8 mouse cellular contexts compared by ENCODE assay signal in the genomic region with DNA sequence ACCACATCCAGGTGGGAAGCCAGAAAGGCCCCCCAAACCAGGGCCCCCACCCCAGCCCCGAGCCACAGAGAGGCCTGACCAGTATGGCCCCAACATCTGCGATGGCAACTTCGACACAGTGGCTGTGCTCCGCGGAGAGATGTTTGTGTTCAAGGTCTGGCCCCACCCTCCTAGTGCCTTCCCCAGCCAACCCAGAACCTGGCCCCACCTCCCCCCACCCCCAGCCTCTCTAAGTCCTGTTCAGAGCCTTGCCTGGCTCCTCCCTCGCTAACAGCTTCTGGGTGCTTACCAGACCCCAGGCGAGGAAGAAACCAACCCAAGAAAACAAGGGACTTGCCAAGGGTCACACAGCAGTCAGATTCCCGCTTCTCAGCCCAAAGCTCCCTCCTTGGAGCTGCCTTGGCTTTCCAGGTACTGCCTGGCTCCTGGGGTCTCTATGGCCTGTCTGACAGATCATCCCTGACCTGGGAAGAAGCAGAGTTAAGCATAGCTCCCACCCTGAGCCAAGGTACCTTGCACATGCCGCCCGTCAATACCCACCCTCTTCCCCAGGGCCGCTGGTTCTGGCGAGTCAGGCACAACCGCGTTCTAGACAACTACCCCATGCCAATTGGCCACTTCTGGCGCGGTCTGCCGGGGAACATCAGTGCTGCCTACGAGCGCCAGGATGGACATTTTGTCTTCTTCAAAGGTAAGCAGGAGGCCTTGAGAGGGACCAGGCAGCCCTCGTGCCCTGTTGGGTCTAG. TPM values are rescaled to one million over a fixed set of nuclear protein-coding genes. Genes with fewer than 3 reads are reported as not detected.
A peak's percentile ranks its signal among the peaks of the same experiment; 100 is the strongest.
DNase-seq lines count a peak whose midpoint lies in the region; ATAC-seq lines count a peak whose summit lies in the region.

No protein-coding gene starts in this region.

- H3K9me3 ChIP-seq in hindbrain, embryonic 12.5 days (replicated peaks), result no peaks in the 10 kb centered on the region
- no peaks in the 10 kb centered on the region for H3K9me3 ChIP-seq in hindbrain, embryonic 16.5 days (ENCODE audit: control insufficient read depth, low read length)
- H3K9me3 ChIP-seq in limb, embryonic 11.5 days (ENCODE audit: control insufficient read depth, low read length), result no peaks in the 10 kb centered on the region
- no peaks in the 10 kb centered on the region for H3K9me3 ChIP-seq in stomach, embryonic 16.5 days (replicated peaks; ENCODE audit: control insufficient read depth, low read length)
- H3K9me3 ChIP-seq in midbrain, embryonic 15.5 days, result no peaks in the 10 kb centered on the region

- DNase-seq in ZHBTc4 (ENCODE audit: low read depth, low spot score), result peak; percentile 94
- DNase-seq in limb, embryonic 11.5 days (ENCODE audit: low spot score), result peak; percentile 57
- no peak for DNase-seq in ovary, postnatal 36 days (ENCODE audit: low spot score)
- DNase-seq in left cerebral cortex, adult 11 months (ENCODE audit: low spot score), result no peak

- H3K4me1 ChIP-seq in hindbrain, embryonic 12.5 days, result 0 out of 2 replicates have a peak, but pooled peaks cover 2% of the 10 kb centered on the region
- H3K4me1 ChIP-seq in hindbrain, embryonic 16.5 days (ENCODE audit: control insufficient read depth, insufficient read depth, low read depth, low read length), result no peaks in the 10 kb centered on the region
- peaks cover 6% of the 10 kb centered on the region; the same call in 1 of the 2 replicates for H3K4me1 ChIP-seq in limb, embryonic 11.5 days (ENCODE audit: control insufficient read depth, insufficient read depth, low read length)
- H3K4me1 ChIP-seq in stomach, embryonic 16.5 days (ENCODE audit: control insufficient read depth, insufficient read depth, low read length), result peaks cover 18% of the 10 kb centered on the region
- H3K4me1 ChIP-seq in midbrain, embryonic 15.5 days, result no peaks in the 10 kb centered on the region

- ATAC-seq in hindbrain, embryonic 12.5 days (ENCODE audit: low FRiP score), result no peak
- no peak for ATAC-seq in hindbrain, embryonic 16.5 days
- ATAC-seq in limb, embryonic 11.5 days (ENCODE audit: insufficient number of reproducible peaks, low FRiP score, low TSS enrichment, low read depth), result peak; percentile 63
- peak; percentile 84 for ATAC-seq in stomach, embryonic 16.5 days (ENCODE audit: insufficient read depth, low FRiP score)
- ATAC-seq in midbrain, embryonic 15.5 days (replicated peaks), result no peak

- H3K36me3 ChIP-seq in hindbrain, embryonic 12.5 days, result peaks cover 74% of the 10 kb centered on the region
- peaks cover 19% of the 10 kb centered on the region for H3K36me3 ChIP-seq in hindbrain, embryonic 16.5 days (ENCODE audit: control insufficient read depth, insufficient read depth, low read length)
- no peaks in the 10 kb centered on the region; the same call in 1 of the 2 replicates for H3K36me3 ChIP-seq in limb, embryonic 11.5 days (ENCODE audit: control insufficient read depth, insufficient read depth, low read length)
- H3K36me3 ChIP-seq in stomach, embryonic 16.5 days (ENCODE audit: control insufficient read depth, insufficient read depth, low read length), result no peaks in the 10 kb centered on the region; the same call in 1 of the 2 replicates
- H3K36me3 ChIP-seq in midbrain, embryonic 15.5 days (replicated peaks), result peaks cover 2% of the 10 kb centered on the region; the same call in 1 of the 2 replicates

- no peak overlapping the region for H3K9ac ChIP-seq in hindbrain, embryonic 12.5 days
- H3K9ac ChIP-seq in hindbrain, embryonic 16.5 days (ENCODE audit: low read depth, low read length), result no peak overlapping the region
- 0 out of 2 replicates have a peak overlapping the region, but pooled peaks have one; percentile 17 for H3K9ac ChIP-seq in limb, embryonic 11.5 days (ENCODE audit: low read length)
- peak overlapping the region; percentile 72 for H3K9ac ChIP-seq in stomach, embryonic 16.5 days (ENCODE audit: low read length)
- H3K9ac ChIP-seq in midbrain, embryonic 15.5 days, result no peak overlapping the region

- H3K27me3 ChIP-seq in hindbrain, embryonic 12.5 days, result no peaks in the 10 kb centered on the region
- no peaks in the 10 kb centered on the region for H3K27me3 ChIP-seq in hindbrain, embryonic 16.5 days (replicated peaks; ENCODE audit: control insufficient read depth, insufficient read depth, low read length)
- no peaks in the 10 kb centered on the region for H3K27me3 ChIP-seq in limb, embryonic 11.5 days (ENCODE audit: control insufficient read depth, insufficient read depth, low read length)
- H3K27me3 ChIP-seq in stomach, embryonic 16.5 days (ENCODE audit: control insufficient read depth, insufficient read depth, low read length), result no peaks in the 10 kb centered on the region
- no peaks in the 10 kb centered on the region for H3K27me3 ChIP-seq in midbrain, embryonic 15.5 days (replicated peaks)

- H3K4me2 ChIP-seq in hindbrain, embryonic 12.5 days (replicated peaks), result peak overlapping the region; percentile 37
- no peak overlapping the region for H3K4me2 ChIP-seq in hindbrain, embryonic 16.5 days (ENCODE audit: low read length)
- peak overlapping the region; percentile 45 for H3K4me2 ChIP-seq in limb, embryonic 11.5 days (ENCODE audit: low read depth, severe bottlenecking)
- peak overlapping the region; percentile 50 for H3K4me2 ChIP-seq in stomach, embryonic 16.5 days (ENCODE audit: low read depth, low read length)
- no peak overlapping the region for H3K4me2 ChIP-seq in midbrain, embryonic 15.5 days

- H3K4me3 ChIP-seq in hindbrain, embryonic 12.5 days, result peak overlapping the region; percentile 14; the same call in 1 of the 2 replicates
- no peak overlapping the region for H3K4me3 ChIP-seq in hindbrain, embryonic 16.5 days (ENCODE audit: low read length)
- H3K4me3 ChIP-seq in limb, embryonic 11.5 days (ENCODE audit: low read depth, low read length), result peak overlapping the region; percentile 5; the same call in 1 of the 2 replicates
- peak overlapping the region; percentile 33 for H3K4me3 ChIP-seq in stomach, embryonic 16.5 days (replicated peaks; ENCODE audit: low read length)
- no peak overlapping the region for H3K4me3 ChIP-seq in midbrain, embryonic 15.5 days

- H3K27ac ChIP-seq in hindbrain, embryonic 12.5 days, result no peak overlapping the region
- H3K27ac ChIP-seq in hindbrain, embryonic 16.5 days (ENCODE audit: low read depth, low read length), result no peak overlapping the region
- H3K27ac ChIP-seq in limb, embryonic 11.5 days (replicated peaks; ENCODE audit: low read depth, low read length), result no peak overlapping the region
- peak overlapping the region; percentile 33; the same call in 1 of the 2 replicates for H3K27ac ChIP-seq in stomach, embryonic 16.5 days (ENCODE audit: low read length)
- H3K27ac ChIP-seq in midbrain, embryonic 15.5 days, result no peak overlapping the region

- WGBS in hindbrain, embryonic 12.5 days, result 57% methylated on average over 20 of the region's 20 CpGs
- 60% methylated on average over 20 of the region's 20 CpGs for WGBS in hindbrain, embryonic 16.5 days
- 41% methylated on average over 20 of the region's 20 CpGs for WGBS in limb, embryonic 11.5 days
- 44% methylated on average over 20 of the region's 20 CpGs for WGBS in stomach, embryonic 16.5 days
- WGBS in midbrain, embryonic 15.5 days, result 58% methylated on average over 20 of the region's 20 CpGs

RNA-seq across cellular contexts. Expression of a gene that starts 17.7 kb away (rescaled TPM):
- 31.8 and 33.2 TPM in 2 replicates for polyA plus RNA-seq in hindbrain, embryonic 12.5 days (2016; fragmentation: Nextera tagmentation; extraction: Ambion mirVana)
- polyA plus RNA-seq in hindbrain, embryonic 16.5 days (2015; fragmentation: Nextera tagmentation; extraction: Ambion mirVana), result 15.7 and 18.4 TPM in 2 replicates
- polyA plus RNA-seq in limb, embryonic 11.5 days (2014; fragmentation: Nextera tagmentation; extraction: Ambion mirVana), result 9.6 and 11.0 TPM in 2 replicates
- polyA plus RNA-seq in stomach, embryonic 16.5 days (2015; fragmentation: Nextera tagmentation; extraction: Ambion mirVana), result 13.4 and 15.3 TPM in 2 replicates
- polyA plus RNA-seq in midbrain, embryonic 15.5 days (2015; fragmentation: Nextera tagmentation; extraction: Ambion mirVana), result 18.1 and 18.7 TPM in 2 replicates

RNA-seq across cellular contexts. Expression of a gene that starts 37.7 kb away (rescaled TPM):
- polyA plus RNA-seq in hindbrain, embryonic 12.5 days (2016; fragmentation: Nextera tagmentation; extraction: Ambion mirVana), result 38.0 and 38.5 TPM in 2 replicates
- 35.7 and 39.8 TPM in 2 replicates for polyA plus RNA-seq in hindbrain, embryonic 16.5 days (2015; fragmentation: Nextera tagmentation; extraction: Ambion mirVana)
- polyA plus RNA-seq in limb, embryonic 11.5 days (2014; fragmentation: Nextera tagmentation; extraction: Ambion mirVana), result 37.0 and 43.0 TPM in 2 replicates
- 38.7 and 42.0 TPM in 2 replicates for polyA plus RNA-seq in stomach, embryonic 16.5 days (2015; fragmentation: Nextera tagmentation; extraction: Ambion mirVana)
- polyA plus RNA-seq in midbrain, embryonic 15.5 days (2015; fragmentation: Nextera tagmentation; extraction: Ambion mirVana), result 37.4 and 38.4 TPM in 2 replicates

RNA-seq across cellular contexts. Expression of a gene that starts 38.0 kb away (rescaled TPM):
- polyA plus RNA-seq in hindbrain, embryonic 12.5 days (2016; fragmentation: Nextera tagmentation; extraction: Ambion mirVana), result 20.4 and 21.7 TPM in 2 replicates
- 12.1 and 15.8 TPM in 2 replicates for polyA plus RNA-seq in hindbrain, embryonic 16.5 days (2015; fragmentation: Nextera tagmentation; extraction: Ambion mirVana)
- 7.7 and 8.6 TPM in 2 replicates for polyA plus RNA-seq in limb, embryonic 11.5 days (2014; fragmentation: Nextera tagmentation; extraction: Ambion mirVana)
- 6.5 and 7.0 TPM in 2 replicates for polyA plus RNA-seq in stomach, embryonic 16.5 days (2015; fragmentation: Nextera tagmentation; extraction: Ambion mirVana)
- 19.0 and 19.1 TPM in 2 replicates for polyA plus RNA-seq in midbrain, embryonic 15.5 days (2015; fragmentation: Nextera tagmentation; extraction: Ambion mirVana)

RNA-seq across cellular contexts. Expression of a gene that starts 59.4 kb away (rescaled TPM):
- polyA plus RNA-seq in hindbrain, embryonic 12.5 days (2016; fragmentation: Nextera tagmentation; extraction: Ambion mirVana), result not detected in 2 replicates
- 3.5 and 6.6 TPM in 2 replicates for polyA plus RNA-seq in hindbrain, embryonic 16.5 days (2015; fragmentation: Nextera tagmentation; extraction: Ambion mirVana)
- polyA plus RNA-seq in limb, embryonic 11.5 days (2014; fragmentation: Nextera tagmentation; extraction: Ambion mirVana), result 0.27 TPM in 1 of 2 replicates, not detected in the other
- not detected in 2 replicates for polyA plus RNA-seq in stomach, embryonic 16.5 days (2015; fragmentation: Nextera tagmentation; extraction: Ambion mirVana)
- 1.8 and 2.2 TPM in 2 replicates for polyA plus RNA-seq in midbrain, embryonic 15.5 days (2015; fragmentation: Nextera tagmentation; extraction: Ambion mirVana)

Comparison
In these comparisons a context has a peak if more than half of its experiments do, and no peak if none do; other contexts are left out.
1. H3K4me2 ChIP-seq: peak in hindbrain, embryonic 12.5 days (single experiment), limb, embryonic 11.5 days (single experiment) and stomach, embryonic 16.5 days (single experiment); none in hindbrain, embryonic 16.5 days (single experiment) and midbrain, embryonic 15.5 days (single experiment).
2. H3K4me3 ChIP-seq: peak in hindbrain, embryonic 12.5 days (single experiment), limb, embryonic 11.5 days (single experiment) and stomach, embryonic 16.5 days (single experiment); none in hindbrain, embryonic 16.5 days (single experiment) and midbrain, embryonic 15.5 days (single experiment).
3. ATAC-seq: peak in limb, embryonic 11.5 days (single experiment) and stomach, embryonic 16.5 days (single experiment); none in hindbrain, embryonic 12.5 days (single experiment), hindbrain, embryonic 16.5 days (single experiment) and midbrain, embryonic 15.5 days (single experiment).
4. H3K9ac ChIP-seq: peak in limb, embryonic 11.5 days (single experiment) and stomach, embryonic 16.5 days (single experiment); none in hindbrain, embryonic 12.5 days (single experiment), hindbrain, embryonic 16.5 days (single experiment) and midbrain, embryonic 15.5 days (single experiment).
5. DNase-seq: peak in ZHBTc4 (single experiment) and limb, embryonic 11.5 days (single experiment); none in ovary, postnatal 36 days (single experiment) and left cerebral cortex, adult 11 months (single experiment).